Mouse (Mus musculus) hindbrain, postnatal 0 days (tissue): ENCODE data around the gene Gabbr1. TPM values are rescaled to one million over a fixed set of nuclear protein-coding genes. Genes with fewer than 3 reads are reported as not detected.

Experiments
- ATAC-seq: fragments of 200-750 bp; cut with Nextera tagmentation; 2 replicates; pipeline ENCODE4 v1.8.0; 2017; ENCODE audit warnings: mild to moderate bottlenecking, moderate TSS enrichment, moderate library complexity
- DNase-seq: peaks from one replicate; pipeline ENCODE4 v3.0.0-alpha.2; 2015; ENCODE audit warnings: low spot score
- H3K27ac ChIP-seq: fragments of 300-500 bp; sonication (generic); 2 replicates; pipeline ENCODE4 v1.5.1; 2014; ENCODE audit warnings: mild to moderate bottlenecking
- H3K27me3 ChIP-seq: fragments of 300-500 bp; sonication (generic); 2 replicates; pipeline ENCODE4 v1.6.1; 2014; ENCODE audit warnings: low read length, mixed read lengths; ENCODE audit not compliant: insufficient read depth
- H3K36me3 ChIP-seq: fragments of 300-500 bp; sonication (generic); 2 replicates; pipeline ENCODE4 v1.6.1; 2014; ENCODE audit warnings: low read length, mixed read lengths; ENCODE audit not compliant: insufficient read depth
- H3K4me1 ChIP-seq: fragments of 300-500 bp; sonication (generic); 2 replicates; pipeline ENCODE4 v1.6.1; 2014; ENCODE audit warnings: antibody characterized with exemption, low read length, mixed read lengths; ENCODE audit not compliant: insufficient read depth
- H3K4me2 ChIP-seq: fragments of 300-500 bp; sonication (generic); 2 replicates; pipeline ENCODE4 v1.6.1; 2014; ENCODE audit warnings: low read depth, mild to moderate bottlenecking, low read length, moderate library complexity, mixed read lengths
- H3K4me3 ChIP-seq: fragments of 300-500 bp; sonication (generic); 2 replicates; pipeline ENCODE4 v1.5.1; 2014; ENCODE audit warnings: low read length
- H3K9ac ChIP-seq: fragments of 300-500 bp; sonication (generic); replicated peaks from 2 replicates; pipeline ENCODE4 v1.6.1; 2014; ENCODE audit warnings: mild to moderate bottlenecking, low read length, moderate library complexity, mixed read lengths
- H3K9me3 ChIP-seq: fragments of 300-500 bp; sonication (generic); 2 replicates; pipeline ENCODE4 v1.6.1; 2016; ENCODE audit warnings: low read length, mixed read lengths
- CTCF ChIP-seq: IDR thresholded peaks from 2 replicates; pipeline ENCODE4 v1.5.1; 2016; ENCODE audit warnings: antibody characterized with exemption, control low read depth, low read depth
- WGBS: fragments of 180-500 bp; shearing (Covaris S2); extraction: QIAGEN DNeasy Blood & Tissue Kit; methylation state at CpG from one replicate; pipeline ENCODE4 v1.1.7; 2014; 5-methylcytosine and 5-hydroxymethylcytosine counted together
- polyA plus RNA-seq: library from polyadenylated mRNA; unstranded; fragments of >200 nt; fragmentation: Nextera tagmentation; extraction: Ambion mirVana; gene quantifications from 2 replicates; pipeline ENCODE4 v1.2.1, GENCODE M21; 2015
- total RNA-seq: library from RNA; depleted of rRNA; stranded (reverse); fragments of >200 nt; gene quantifications from 2 replicates; pipeline ENCODE4 v1.2.3, GENCODE M21; 2014

The Gabbr1 gene
- total and polyA plus RNA-seq, 2 experiments from 2014 or later, result 98.3 to 519 TPM

- Histone ChIP-seq H3K9me3 (no peaks in the 10 kb centered on the region), H3K27ac (no peak within 1 kb of the TSS), H3K27me3 (no peaks in the 10 kb centered on the region), H3K4me1 (no peaks in the 10 kb centered on the region), H3K36me3 (no peaks in the 10 kb centered on the region), H3K4me2 (no peak within 1 kb of the TSS), H3K4me3 (no peak within 1 kb of the TSS), H3K9ac (no peak within 1 kb of the TSS)
- no peak for TF ChIP-seq CTCF
- ATAC-seq (no peak), DNase-seq (no peak)
- WGBS, result 62% methylated on average over 9 of the region's 9 CpGs
These were observed 22.9 kb upstream of the Gabbr1 start, which contains the start of gene Mog for GRCm38 (mm10) chr17:37022628-37023576. TSS of gene Mog (minus strand) at chr17:37023398.

DNA sequence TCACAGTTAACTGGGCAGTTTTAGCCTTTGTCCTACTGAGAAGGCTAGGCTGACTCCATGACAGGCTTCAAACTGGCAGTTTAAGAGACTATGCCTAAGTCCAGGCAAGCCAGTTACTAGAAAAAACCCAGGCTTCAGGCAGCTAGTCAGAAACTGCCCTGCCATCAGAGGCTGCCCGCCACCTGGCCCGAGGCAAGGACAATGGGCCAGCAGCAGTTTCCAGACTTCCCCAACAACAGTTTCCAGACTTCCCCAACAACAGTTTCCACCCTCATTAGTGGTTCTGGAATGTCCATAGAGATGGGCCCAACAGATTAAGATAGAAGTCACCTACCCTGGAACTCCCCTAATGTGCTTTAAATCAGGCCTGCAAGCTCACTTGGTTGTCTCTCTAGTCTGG lies 19.3 kb upstream of the Gabbr1 start:
- Histone ChIP-seq H3K9ac (no peak overlapping the region), H3K36me3 (no peaks in the 10 kb centered on the region), H3K4me1 (0 out of 2 replicates have a peak, but pooled peaks cover 3% of the 10 kb centered on the region), H3K4me2 (no peak overlapping the region), H3K9me3 (no peaks in the 10 kb centered on the region), H3K27me3 (no peaks in the 10 kb centered on the region), H3K27ac (no peak overlapping the region), H3K4me3 (no peak overlapping the region)
- ATAC-seq (no peak), DNase-seq (no peak)
- 68% methylated on average over 2 of the region's 2 CpGs for WGBS
- no peak for TF ChIP-seq CTCF

DNA sequence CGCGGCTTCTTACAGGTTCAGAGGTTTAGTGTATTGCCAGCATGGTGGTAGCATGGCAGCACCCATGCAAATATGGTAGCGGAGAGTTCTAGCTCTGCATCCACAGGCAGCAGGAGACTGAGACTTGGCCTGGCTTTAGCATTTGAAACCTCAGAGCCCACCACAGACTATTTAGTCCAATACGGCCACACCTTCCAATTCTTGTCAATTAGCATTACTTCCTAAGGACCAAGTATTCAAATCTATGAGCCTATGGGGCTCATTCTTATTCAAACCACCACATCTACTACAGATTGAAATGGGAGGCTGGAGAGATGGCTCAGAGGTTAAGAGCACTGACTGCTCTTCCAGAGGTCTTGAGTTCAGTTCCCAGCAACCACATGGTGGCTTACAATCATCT lies 18.3 kb upstream of the Gabbr1 start:
- WGBS, result 98% methylated on average over 4 of the region's 4 CpGs
- Histone ChIP-seq H3K36me3 (no peaks in the 10 kb centered on the region), H3K9me3 (no peaks in the 10 kb centered on the region), H3K27ac (peak overlapping the region; percentile 95; the same call in 1 of the 2 replicates), H3K9ac (no peak overlapping the region), H3K4me1 (0 out of 2 replicates have a peak, but pooled peaks cover 3% of the 10 kb centered on the region), H3K4me3 (no peak overlapping the region), H3K27me3 (no peaks in the 10 kb centered on the region), H3K4me2 (no peak overlapping the region)
- DNase-seq, result no peak
- ATAC-seq, result no peak
- TF ChIP-seq CTCF, result no peak

DNA sequence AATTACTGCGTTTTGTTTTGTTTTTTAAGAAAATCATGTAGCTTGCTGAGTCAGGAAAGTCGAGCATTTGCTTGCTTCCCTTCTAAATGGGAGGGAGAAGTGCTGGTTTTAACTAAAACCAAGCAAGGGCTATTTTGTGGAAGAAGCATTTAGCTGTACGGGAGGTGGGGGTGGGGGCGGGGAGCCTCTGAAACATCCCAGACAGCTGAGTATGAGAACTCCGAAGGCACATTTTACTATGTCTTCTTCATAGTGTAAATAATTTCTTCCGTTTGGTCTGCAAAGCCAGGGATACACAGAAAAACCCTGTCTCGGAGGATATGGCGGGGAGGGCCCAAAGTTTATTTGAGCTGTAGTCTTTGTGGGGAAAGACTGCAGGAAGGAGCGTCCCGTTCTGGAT lies 17.6 kb upstream of the Gabbr1 start:
- Histone ChIP-seq H3K9me3 (no peaks in the 10 kb centered on the region), H3K27me3 (no peaks in the 10 kb centered on the region), H3K36me3 (no peaks in the 10 kb centered on the region), H3K4me3 (peak overlapping the region; percentile 41), H3K4me2 (peak overlapping the region; percentile 51), H3K4me1 (0 out of 2 replicates have a peak, but pooled peaks cover 3% of the 10 kb centered on the region), H3K9ac (peak overlapping the region; percentile 50), H3K27ac (peak overlapping the region; percentile 95)
- 4% methylated on average over 10 of the region's 10 CpGs for WGBS
- DNase-seq (peak; percentile 24), ATAC-seq (peak; percentile 31)
- TF ChIP-seq CTCF, result no peak

DNA sequence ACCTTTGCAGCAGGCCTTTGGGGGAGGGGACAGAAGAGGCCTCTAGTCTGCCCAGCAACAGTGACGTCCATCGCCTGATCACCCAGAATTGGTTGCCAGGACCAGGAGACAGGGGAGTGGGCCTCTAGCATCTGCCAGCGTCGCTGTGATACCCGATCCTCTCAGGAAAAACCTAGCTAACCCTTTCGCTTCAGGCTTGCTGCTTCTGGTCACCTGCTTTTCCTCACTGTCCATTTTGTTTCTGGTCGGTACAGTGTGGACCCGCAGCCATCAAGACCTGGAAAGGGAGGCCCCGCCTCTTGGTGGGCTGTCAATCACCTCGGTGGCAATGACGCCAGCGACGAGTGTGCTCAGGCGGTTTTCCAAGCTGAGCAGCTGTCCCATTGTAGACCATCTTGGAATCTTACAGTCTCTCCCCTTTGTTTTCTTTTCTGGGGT lies 17.1 kb upstream of the Gabbr1 start:
- Histone ChIP-seq H3K4me2 (peak overlapping the region; percentile 51), H3K9ac (peak overlapping the region; percentile 50), H3K27me3 (no peaks in the 10 kb centered on the region), H3K9me3 (no peaks in the 10 kb centered on the region), H3K36me3 (no peaks in the 10 kb centered on the region), H3K27ac (peak overlapping the region; percentile 95), H3K4me3 (peak overlapping the region; percentile 41), H3K4me1 (0 out of 2 replicates have a peak, but pooled peaks cover 3% of the 10 kb centered on the region)
- no peak for TF ChIP-seq CTCF
- ATAC-seq (peak; percentile 99), DNase-seq (peak; percentile 99)
- 0% methylated on average over 14 of the region's 14 CpGs for WGBS

DNA sequence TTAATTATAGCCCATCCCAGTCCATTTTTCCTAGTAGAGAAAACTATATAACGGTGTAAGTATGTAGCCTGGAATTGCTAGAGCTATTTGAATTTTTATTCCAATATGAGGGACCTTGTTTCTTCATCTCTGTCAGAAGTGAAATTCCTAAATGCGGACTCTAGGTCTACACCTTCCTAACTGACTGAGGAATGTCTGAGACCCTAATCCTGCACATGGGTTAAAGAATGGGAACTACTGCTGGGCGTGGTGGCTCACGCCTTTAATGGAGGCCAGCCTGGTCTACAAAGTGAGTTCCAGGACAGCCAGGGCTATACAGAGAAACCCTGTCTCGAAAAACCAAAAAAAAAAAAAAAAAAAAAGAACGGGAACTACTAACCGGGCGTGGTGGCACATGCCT lies 16.6 kb upstream of the Gabbr1 start:
- no peak for TF ChIP-seq CTCF
- ATAC-seq, result peak; percentile 8; the same call in 1 of the 2 replicates
- Histone ChIP-seq H3K9ac (peak overlapping the region; percentile 50), H3K4me2 (peak overlapping the region; percentile 51), H3K36me3 (no peaks in the 10 kb centered on the region), H3K4me3 (peak overlapping the region; percentile 41), H3K27me3 (no peaks in the 10 kb centered on the region), H3K4me1 (0 out of 2 replicates have a peak, but pooled peaks cover 3% of the 10 kb centered on the region), H3K27ac (peak overlapping the region; percentile 95), H3K9me3 (no peaks in the 10 kb centered on the region)
- WGBS, result 68% methylated on average over 8 of the region's 8 CpGs
- DNase-seq, result no peak
